Mouse (Mus musculus): ENCODE measurements around the gene Col5a1.

DNA sequence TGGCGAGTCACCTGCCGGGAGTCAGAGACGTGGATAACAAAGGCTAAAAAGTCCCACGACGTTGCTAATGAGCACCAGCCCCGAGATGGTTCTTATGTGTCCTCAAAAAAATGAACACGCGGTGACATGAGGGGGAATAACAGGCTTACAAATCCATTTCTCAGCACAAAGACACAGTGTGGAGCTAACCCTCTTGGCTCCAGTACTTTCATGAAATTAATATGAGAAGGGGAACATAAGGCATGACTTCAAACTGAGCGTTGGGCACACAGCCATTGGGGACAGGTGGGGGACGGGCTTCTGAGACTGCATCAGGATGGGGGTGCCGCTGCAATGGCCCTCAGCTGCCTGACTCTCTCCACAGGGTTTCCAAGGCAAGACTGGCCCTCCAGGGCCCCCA, 115.0 kb downstream of the Col5a1 start:
- TF ChIP-seq CTCF (IDR thresholded peaks at IDR 0.05) (no peak), EP300 (IDR thresholded peaks at IDR 0.05) (no peak)

All from lung, postnatal 0 days (tissue).